8 mouse cellular contexts compared by ENCODE assay signal in the genomic region with DNA sequence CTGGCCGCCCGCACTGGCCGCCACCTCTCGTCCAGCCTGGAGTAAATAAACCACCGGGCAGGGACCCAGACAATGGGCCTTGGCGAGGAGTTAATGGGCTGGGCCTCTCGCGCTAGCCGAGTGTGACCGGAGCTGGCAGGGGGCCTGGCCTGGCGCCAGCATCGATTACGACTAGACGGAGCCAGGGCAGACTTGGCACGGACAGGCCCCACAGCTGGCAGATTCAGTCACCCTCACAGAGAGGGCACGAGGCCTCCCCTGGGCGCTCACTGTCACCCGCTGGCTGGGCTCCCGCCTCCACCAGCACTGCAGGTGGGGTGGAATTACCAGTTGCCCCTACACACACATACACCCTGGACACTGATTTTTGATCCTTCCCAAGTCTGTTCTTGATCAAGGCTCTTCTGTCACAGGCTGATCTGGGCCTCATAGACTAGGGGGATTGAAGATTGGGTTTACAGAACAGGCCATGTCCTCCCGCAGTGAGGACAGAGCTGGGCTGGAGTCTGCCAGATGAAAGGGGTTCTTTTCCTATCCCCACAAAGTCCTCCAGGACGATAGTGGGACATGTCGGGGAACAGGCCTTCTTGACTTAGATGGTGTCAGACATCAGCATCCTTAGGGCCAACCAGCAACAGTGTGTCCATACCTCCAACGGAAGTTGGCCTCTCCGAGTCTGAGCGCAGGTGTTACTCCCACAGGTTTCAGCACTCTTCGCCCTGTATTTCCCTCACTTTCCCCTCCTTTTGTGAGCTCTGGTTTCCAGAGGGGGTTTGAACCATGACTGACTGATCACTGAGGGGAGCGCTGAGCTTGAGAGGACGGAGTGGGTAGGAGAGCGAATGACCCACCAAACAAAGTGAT. TPM values are rescaled to one million over a fixed set of nuclear protein-coding genes. Genes with fewer than 3 reads are reported as not detected.
DNase-seq lines count a peak whose midpoint lies in the region; ATAC-seq and TF ChIP-seq lines count a peak whose summit lies in the region.

No protein-coding gene starts in this region.

- ATAC-seq in embryonic facial prominence, embryonic 15.5 days (ENCODE audit: insufficient number of reproducible peaks, low FRiP score, low TSS enrichment, low read depth): peak; percentile 84
- peak; percentile 89 for ATAC-seq in midbrain, embryonic 14.5 days (ENCODE audit: low FRiP score, low TSS enrichment)
- peak; percentile 94 for ATAC-seq in stomach, postnatal 0 days (ENCODE audit: low FRiP score, low TSS enrichment)

- H3K4me1 ChIP-seq in embryonic facial prominence, embryonic 15.5 days: peaks cover 36% of the 10 kb centered on the region
- H3K4me1 ChIP-seq in kidney, adult 2 months (ENCODE audit: control insufficient read depth, insufficient read depth, low read length): peaks cover 11% of the 10 kb centered on the region
- peaks cover 8% of the 10 kb centered on the region; the same call in 1 of the 2 replicates for H3K4me1 ChIP-seq in midbrain, embryonic 14.5 days (ENCODE audit: control insufficient read depth, insufficient read depth, low read length)
- H3K4me1 ChIP-seq in stomach, postnatal 0 days (replicated peaks; ENCODE audit: control insufficient read depth, insufficient read depth): peaks cover 5% of the 10 kb centered on the region

- peak; percentile 95 to 97 for DNase-seq in adrenal gland, postnatal 36 days
- DNase-seq in heart, adult 8-10 months (ENCODE audit: low spot score): peak; percentile 86
- peak; percentile 99 for DNase-seq in kidney, adult 2 months
- peak; percentile 85 to 86 for DNase-seq in left cerebral cortex, postnatal 14 days (ENCODE audit: low spot score in 2 of 2)
- DNase-seq in midbrain, embryonic 14.5 days: peak; percentile 91
- peak; percentile 92 for DNase-seq in stomach, postnatal 0 days (ENCODE audit: low spot score)
- no peak for DNase-seq in thymus, adult 18-20 months

- H3K27ac ChIP-seq in embryonic facial prominence, embryonic 15.5 days (replicated peaks): peak overlapping the region; percentile 74
- peak overlapping the region; percentile 34; the same call in 1 of the 2 replicates for H3K27ac ChIP-seq in kidney, adult 2 months (ENCODE audit: insufficient read depth, low read depth, low read length)
- H3K27ac ChIP-seq in midbrain, embryonic 14.5 days (replicated peaks; ENCODE audit: low read depth, low read length): peak overlapping the region; percentile 37
- H3K27ac ChIP-seq in stomach, postnatal 0 days (replicated peaks): peak overlapping the region; percentile 45

- H3K27me3 ChIP-seq in embryonic facial prominence, embryonic 15.5 days: no peaks in the 10 kb centered on the region
- no peaks in the 10 kb centered on the region for H3K27me3 ChIP-seq in kidney, adult 2 months (replicated peaks; ENCODE audit: control insufficient read depth, insufficient read depth, low read length)
- no peaks in the 10 kb centered on the region for H3K27me3 ChIP-seq in midbrain, embryonic 14.5 days (ENCODE audit: control insufficient read depth, insufficient read depth, low read length)
- no peaks in the 10 kb centered on the region for H3K27me3 ChIP-seq in stomach, postnatal 0 days (ENCODE audit: control insufficient read depth, insufficient read depth, low read length)

- WGBS in embryonic facial prominence, embryonic 15.5 days: 35% methylated on average over 29 of the region's 29 CpGs
- 41% methylated on average over 29 of the region's 29 CpGs for WGBS in kidney, adult 2 months
- 27% methylated on average over 29 of the region's 29 CpGs for WGBS in midbrain, embryonic 14.5 days
- WGBS in stomach, postnatal 0 days: 39% methylated on average over 29 of the region's 29 CpGs

- TF ChIP-seq EP300 in stomach, postnatal 0 days (optimal IDR thresholded peaks at IDR 0.05): no peak

- intact Hi-C loops in left cerebral cortex, postnatal 14 days (cut with DNase I): no loop called here

- no peak for TF ChIP-seq CTCF in kidney, adult 2 months (conservative IDR thresholded peaks at IDR 0.05; ENCODE audit: insufficient read depth, insufficient read length, low read depth, low read length)
- TF ChIP-seq CTCF in stomach, postnatal 0 days (IDR thresholded peaks at IDR 0.05; ENCODE audit: low read depth): no peak

- H3K4me3 ChIP-seq in embryonic facial prominence, embryonic 15.5 days (replicated peaks): no peak overlapping the region
- H3K4me3 ChIP-seq in kidney, adult 2 months (ENCODE audit: insufficient read depth, low read depth, low read length): no peak overlapping the region
- no peak overlapping the region for H3K4me3 ChIP-seq in midbrain, embryonic 14.5 days (replicated peaks; ENCODE audit: low read depth, low read length)
- no peak overlapping the region for H3K4me3 ChIP-seq in stomach, postnatal 0 days (ENCODE audit: low read depth, low read length)

- peak overlapping the region; percentile 10; the same call in 1 of the 2 replicates for H3K4me2 ChIP-seq in embryonic facial prominence, embryonic 15.5 days (replicated peaks)
- H3K4me2 ChIP-seq in midbrain, embryonic 14.5 days (ENCODE audit: low read length): 0 out of 2 replicates have a peak overlapping the region, but pooled peaks have one; percentile 9
- no peak overlapping the region; the same call in 1 of the 2 replicates for H3K4me2 ChIP-seq in stomach, postnatal 0 days (replicated peaks; ENCODE audit: low read depth)

- no peaks in the 10 kb centered on the region for H3K36me3 ChIP-seq in embryonic facial prominence, embryonic 15.5 days
- no peaks in the 10 kb centered on the region for H3K36me3 ChIP-seq in kidney, adult 2 months (ENCODE audit: control insufficient read depth, insufficient read depth, low read length)
- H3K36me3 ChIP-seq in midbrain, embryonic 14.5 days (ENCODE audit: control insufficient read depth, insufficient read depth, low read length): no peaks in the 10 kb centered on the region
- no peaks in the 10 kb centered on the region for H3K36me3 ChIP-seq in stomach, postnatal 0 days (ENCODE audit: control insufficient read depth, insufficient read depth, low read length)

- no peak for TF ChIP-seq POLR2A in kidney, adult 2 months (IDR thresholded peaks at IDR 0.05; ENCODE audit: low read depth, low read length)

- H3K9ac ChIP-seq in embryonic facial prominence, embryonic 15.5 days: no peak overlapping the region
- no peak overlapping the region for H3K9ac ChIP-seq in midbrain, embryonic 14.5 days (replicated peaks; ENCODE audit: low read length)
- H3K9ac ChIP-seq in stomach, postnatal 0 days (ENCODE audit: low read length): peak overlapping the region; percentile 41; the same call in 1 of the 2 replicates

- no peaks in the 10 kb centered on the region for H3K9me3 ChIP-seq in embryonic facial prominence, embryonic 15.5 days (replicated peaks)
- H3K9me3 ChIP-seq in midbrain, embryonic 14.5 days (ENCODE audit: control insufficient read depth, low read length): no peaks in the 10 kb centered on the region
- no peaks in the 10 kb centered on the region for H3K9me3 ChIP-seq in stomach, postnatal 0 days (ENCODE audit: control insufficient read depth, low read length)

RNA-seq across cellular contexts. Expression of a gene that starts 31.2 kb away (rescaled TPM):
- total RNA-seq in adrenal gland, postnatal 36 days (2021): 100 to 1,000 TPM; 210 to 233 TPM
- polyA plus RNA-seq in embryonic facial prominence, embryonic 15.5 days (2015; fragmentation: Nextera tagmentation; extraction: Ambion mirVana): 258 and 285 TPM in 2 replicates
- 100 to 1,000 TPM; 124 to 135 (median 133) TPM for total RNA-seq in heart, adult 8-10 months (2022)
- 50.9 and 77.2 TPM in 2 replicates for polyA plus RNA-seq in kidney, adult 2 months (2012; rRNA removed)
- 100 to 1,000 TPM; 157 to 167 TPM for total RNA-seq in left cerebral cortex, postnatal 14 days (2021)
- 327 and 366 TPM in 2 replicates for polyA plus RNA-seq in midbrain, embryonic 14.5 days (2014; fragmentation: Nextera tagmentation; extraction: Ambion mirVana)
- 175 and 180 TPM in 2 replicates for polyA plus RNA-seq in stomach, postnatal 0 days (2015; fragmentation: Nextera tagmentation; extraction: Ambion mirVana)

RNA-seq across cellular contexts. Expression of a gene that starts 38.8 kb away (rescaled TPM):
- 10 to 100 TPM; 10.9 to 14.1 TPM for total RNA-seq in adrenal gland, postnatal 36 days (2021)
- 5.1 and 6.7 TPM in 2 replicates for polyA plus RNA-seq in embryonic facial prominence, embryonic 15.5 days (2015; fragmentation: Nextera tagmentation; extraction: Ambion mirVana)
- 1 to 10 TPM; 2.8 to 9.8 (median 7.7) TPM for total RNA-seq in heart, adult 8-10 months (2022)
- polyA plus RNA-seq in kidney, adult 2 months (2012; rRNA removed): 9.1 and 10.5 TPM in 2 replicates
- 1 to 10 TPM; 3.8 to 4.4 TPM for total RNA-seq in left cerebral cortex, postnatal 14 days (2021)
- polyA plus RNA-seq in midbrain, embryonic 14.5 days (2014; fragmentation: Nextera tagmentation; extraction: Ambion mirVana): 1.9 and 2.8 TPM in 2 replicates
- polyA plus RNA-seq in stomach, postnatal 0 days (2015; fragmentation: Nextera tagmentation; extraction: Ambion mirVana): 2.3 and 2.8 TPM in 2 replicates

Comparison
In these comparisons a context has a peak if more than half of its experiments do, and no peak if none do; other contexts are left out.
1. DNase-seq: peak in adrenal gland, postnatal 36 days (2 of 2), heart, adult 8-10 months (single experiment), kidney, adult 2 months (single experiment), left cerebral cortex, postnatal 14 days (2 of 2), midbrain, embryonic 14.5 days (single experiment) and stomach, postnatal 0 days (single experiment); none in thymus, adult 18-20 months (0 of 2).
2. Peak in every context shown above with its lines, with median percentiles within 50 percentile points of each other: ATAC-seq and H3K27ac ChIP-seq.